Mouse (Mus musculus) MEL (cell line): ENCODE results near the gene Tfdp2. TPM values are rescaled to one million over a fixed set of nuclear protein-coding genes. Genes with fewer than 3 reads are reported as not detected.

ENCODE experiments used
- DNase-seq: peaks from one replicate; pipeline ENCODE4 v3.0.0; 2011; ENCODE audit warnings: low read depth, low spot score
- H3K27ac ChIP-seq: 2 replicates; pipeline ENCODE4 v1.5.1; 2012; ENCODE audit warnings: low read depth, mild to moderate bottlenecking, control low read depth, low read length, moderate library complexity; ENCODE audit not compliant: control insufficient read depth
- H3K27me3 ChIP-seq, 2 experiments: fragments of 150-350 bp in 1 of 2; sonication (generic) in 1 of 2; 2 replicates each; pipeline ENCODE4 v1.6.1; 2012; ENCODE audit warnings: low read length in 2 of 2, mild to moderate bottlenecking in 2 of 2, improper control_type of control experiment in 1 of 2, moderate library complexity in 1 of 2; ENCODE audit not compliant: insufficient read depth in 2 of 2, control insufficient read depth in 1 of 2
- H3K36me3 ChIP-seq, 2 experiments: 2 replicates each; pipeline ENCODE4 v1.6.1; 2012 to 2014; ENCODE audit warnings: low read length in 2 of 2, improper control_type of control experiment in 1 of 2, inconsistent platforms in 1 of 2, mild to moderate bottlenecking in 1 of 2; ENCODE audit not compliant: insufficient read depth in 2 of 2, control insufficient read depth in 1 of 2
- H3K4me1 ChIP-seq, 2 experiments: fragments of 150-350 bp in 1 of 2; sonication (generic) in 1 of 2; 2 replicates each; pipeline ENCODE4 v1.6.1; 2012; ENCODE audit warnings: low read length in 2 of 2, improper control_type of control experiment in 1 of 2, mild to moderate bottlenecking in 1 of 2; ENCODE audit not compliant: insufficient read depth in 2 of 2, control insufficient read depth in 1 of 2
- H3K4me3 ChIP-seq, 2 experiments: fragments of 150-350 bp in 1 of 2; sonication (generic) in 1 of 2; 2 replicates each; pipeline ENCODE4 v1.5.1; 2012; ENCODE audit warnings: low read depth in 2 of 2, low read length in 2 of 2, mild to moderate bottlenecking in 2 of 2, moderate library complexity in 2 of 2, control low read depth in 1 of 2, improper control_type of control experiment in 1 of 2; ENCODE audit not compliant: control insufficient read depth in 1 of 2, insufficient read depth in 1 of 2
- H3K79me2 ChIP-seq: 2 replicates; pipeline ENCODE4 v1.6.1; 2012; ENCODE audit warnings: mild to moderate bottlenecking, low read length, moderate library complexity; ENCODE audit not compliant: control insufficient read depth, poor library complexity, insufficient read depth
- H3K9ac ChIP-seq: 2 replicates; pipeline ENCODE4 v1.6.1; 2012; ENCODE audit warnings: low read depth, mild to moderate bottlenecking, control low read depth, low read length, moderate library complexity; ENCODE audit not compliant: control insufficient read depth, poor library complexity, severe bottlenecking
- H3K9me3 ChIP-seq: fragments of 150-350 bp; sonication (generic); replicated peaks from 2 replicates; pipeline ENCODE4 v1.6.1; 2012; ENCODE audit warnings: mild to moderate bottlenecking, low read length, improper control_type of control experiment, moderate library complexity; ENCODE audit not compliant: insufficient read depth
- CHD1 ChIP-seq: IDR thresholded peaks from 2 replicates; pipeline ENCODE4 v1.6.1; 2012; ENCODE audit warnings: low read depth, mild to moderate bottlenecking, inconsistent platforms, low read length, improper control_type of control experiment
- CHD2 ChIP-seq: IDR thresholded peaks from 2 replicates; pipeline ENCODE4 v1.6.1; 2011; ENCODE audit warnings: low read length, improper control_type of control experiment
- CTCF ChIP-seq, 3 experiments: IDR thresholded peaks in 2 of 3; conservative IDR thresholded peaks in 1 of 3; 2 replicates each; pipeline ENCODE4 v1.5.1; 2011 to 2012; ENCODE audit warnings: low read length in 3 of 3, low read depth in 2 of 3, mild to moderate bottlenecking in 2 of 3, improper control_type of control experiment in 1 of 3, inconsistent platforms in 1 of 3, mixed read lengths in 1 of 3, moderate library complexity in 1 of 3; ENCODE audit not compliant: control insufficient read depth in 1 of 3, insufficient read depth in 1 of 3, poor library complexity in 1 of 3, severe bottlenecking in 1 of 3
- ELF1 ChIP-seq: IDR thresholded peaks from 2 replicates; pipeline ENCODE4 v1.6.1; 2014; ENCODE audit warnings: low read depth, mild to moderate bottlenecking, inconsistent platforms, low read length, improper control_type of control experiment, moderate library complexity
- ETS1 ChIP-seq: IDR thresholded peaks from 2 replicates; pipeline ENCODE4 v1.6.1; 2012; ENCODE audit warnings: low read depth, mild to moderate bottlenecking, inconsistent platforms, low read length, improper control_type of control experiment, moderate library complexity
- GABPA ChIP-seq: IDR thresholded peaks from 2 replicates; pipeline ENCODE4 v1.6.1; 2012; ENCODE audit warnings: low read depth, mild to moderate bottlenecking, inconsistent platforms, low read length, improper control_type of control experiment, moderate library complexity
- JUND ChIP-seq: IDR thresholded peaks from 2 replicates; pipeline ENCODE4 v1.6.1; 2011; ENCODE audit warnings: low read depth, mild to moderate bottlenecking, improper control_type of control experiment, low read length
- KAT2A ChIP-seq: conservative IDR thresholded peaks from 2 replicates; pipeline ENCODE4 v1.6.1; 2012; ENCODE audit warnings: low read depth, low read length, improper control_type of control experiment, inconsistent platforms
- MAFK ChIP-seq: IDR thresholded peaks from 2 replicates; pipeline ENCODE4 v1.6.1; 2011; ENCODE audit warnings: low read depth, mild to moderate bottlenecking, low read length, improper control_type of control experiment, borderline replicate concordance
- MAZ ChIP-seq: IDR thresholded peaks from 2 replicates; pipeline ENCODE4 v1.6.1; 2012; ENCODE audit warnings: low read depth, mild to moderate bottlenecking, inconsistent platforms, low read length, improper control_type of control experiment
- MYB ChIP-seq: IDR thresholded peaks from 2 replicates; pipeline ENCODE4 v1.6.1; 2011; ENCODE audit warnings: mild to moderate bottlenecking, low read depth, low read length, improper control_type of control experiment
- NELFE ChIP-seq: IDR thresholded peaks from 2 replicates; pipeline ENCODE4 v1.6.1; 2011; ENCODE audit warnings: low read depth, low read length, improper control_type of control experiment
- NRF1 ChIP-seq: IDR thresholded peaks from 2 replicates; pipeline ENCODE4 v1.6.1; 2014; ENCODE audit warnings: low read depth, mild to moderate bottlenecking, inconsistent platforms, low read length, improper control_type of control experiment, moderate library complexity; ENCODE audit not compliant: poor library complexity, insufficient read depth, severe bottlenecking
- POLR2AphosphoS2 ChIP-seq: IDR thresholded peaks from 2 replicates; pipeline ENCODE4 v1.6.1; 2011; ENCODE audit warnings: low read length, improper control_type of control experiment
- RAD21 ChIP-seq: IDR thresholded peaks from 2 replicates; pipeline ENCODE4 v1.6.1; 2011; ENCODE audit warnings: mild to moderate bottlenecking, low read depth, low read length, improper control_type of control experiment
- RCOR1 ChIP-seq: IDR thresholded peaks from 2 replicates; pipeline ENCODE4 v1.6.1; 2012; ENCODE audit warnings: low read depth, mild to moderate bottlenecking, inconsistent platforms, low read length, improper control_type of control experiment
- SIN3A ChIP-seq: IDR thresholded peaks from 2 replicates; pipeline ENCODE4 v1.6.1; 2012; ENCODE audit warnings: low read length, improper control_type of control experiment, inconsistent platforms
- TBP ChIP-seq: IDR thresholded peaks from 2 replicates; pipeline ENCODE4 v1.8.0; 2011; ENCODE audit warnings: low read depth, low read length, improper control_type of control experiment
- TCF12 ChIP-seq: IDR thresholded peaks from 2 replicates; pipeline ENCODE4 v1.6.1; 2014; ENCODE audit warnings: low read depth, mild to moderate bottlenecking, inconsistent platforms, low read length, improper control_type of control experiment, moderate library complexity
- UBTF ChIP-seq: IDR thresholded peaks from 2 replicates; pipeline ENCODE4 v1.6.1; 2012; ENCODE audit warnings: low read depth, mild to moderate bottlenecking, inconsistent platforms, low read length, improper control_type of control experiment, moderate library complexity, borderline replicate concordance; ENCODE audit not compliant: insufficient read depth
- USF2 ChIP-seq, 2 experiments: IDR thresholded peaks; 2 replicates each; pipeline ENCODE4 v1.6.1; 2011 to 2012; ENCODE audit warnings: improper control_type of control experiment in 2 of 2, low read length in 2 of 2, borderline replicate concordance in 1 of 2, inconsistent platforms in 1 of 2, low read depth in 1 of 2, mild to moderate bottlenecking in 1 of 2; ENCODE audit not compliant: insufficient read depth in 1 of 2
- ZC3H11A ChIP-seq: IDR thresholded peaks from 2 replicates; pipeline ENCODE4 v1.6.1; 2012; ENCODE audit warnings: low read depth, mild to moderate bottlenecking, inconsistent platforms, low read length, improper control_type of control experiment
- ZMIZ1 ChIP-seq: IDR thresholded peaks from 2 replicates; pipeline ENCODE4 v1.6.1; 2012; ENCODE audit warnings: low read depth, mild to moderate bottlenecking, inconsistent platforms, low read length, improper control_type of control experiment, moderate library complexity
- polyA plus RNA-seq, 2 experiments: library from polyadenylated mRNA; stranded (reverse) in 1 of 2; unstranded in 1 of 2; fragments of >175 nt in 1 of 2; fragments of >200 nt in 1 of 2; gene quantifications; 2 replicates each; pipeline versions ENCODE4 v1.2.1 to v1.2.4; 2012; ENCODE audit warnings: low replicate concordance in 2 of 2, low read depth in 1 of 2; ENCODE audit not compliant: insufficient read length in 2 of 2, insufficient read depth in 1 of 2, missing spikeins in 1 of 2
- total RNA-seq: library from RNA; depleted of rRNA; stranded (reverse); fragments of 300-350 nt; gene quantifications from 2 replicates; pipeline ENCODE4 v1.2.3, GENCODE M21; 2012

Tfdp2 gene
- total and polyA plus RNA-seq, 3 experiments: 7.7 to 15.4 TPM; not detected in 1

GRCm38 (mm10) chr9:96299324-96300008 is 103.4 kb downstream of the Tfdp2 start:
- H3K27ac ChIP-seq: no peak overlapping the region
- H3K4me3 ChIP-seq: no peak overlapping the region
- H3K36me3 ChIP-seq: no peaks in the 10 kb centered on the region
- TF ChIP-seq TCF12 (no peak), TBP (no peak), JUND (no peak), ZMIZ1 (no peak), MAZ (no peak), MYB (no peak), RCOR1 (no peak), CTCF (IDR thresholded peaks at IDR 0.05 in 2 of 3, conservative IDR thresholded peaks at IDR 0.05 in 1 of 3; ENCODE audit: control insufficient read depth in 1 of 3, insufficient read depth in 1 of 3, low read depth in 2 of 3, low read length in 3 of 3, poor library complexity in 1 of 3, severe bottlenecking in 1 of 3) (no peak), ZC3H11A (no peak), POLR2AphosphoS2 (no peak), CHD2 (no peak), USF2 (IDR thresholded peaks at IDR 0.05; ENCODE audit: borderline replicate concordance in 1 of 2, insufficient read depth in 1 of 2, low read depth in 1 of 2, low read length in 2 of 2) (no peak), ELF1 (no peak), GABPA (no peak), RAD21 (no peak), NELFE (no peak), MAFK (no peak)
- H3K9me3 ChIP-seq: no peaks in the 10 kb centered on the region
- no peaks in the 10 kb centered on the region for H3K79me2 ChIP-seq
- H3K27me3 ChIP-seq: no peaks in the 10 kb centered on the region
- no peak overlapping the region for H3K9ac ChIP-seq
- no peaks in the 10 kb centered on the region for H3K4me1 ChIP-seq
- DNase-seq: no peak

- Histone ChIP-seq H3K27ac (no peak overlapping the region), H3K4me3 (no peak overlapping the region), H3K9me3 (no peaks in the 10 kb centered on the region), H3K27me3 (no peaks in the 10 kb centered on the region), H3K36me3 (no peaks in the 10 kb centered on the region), H3K4me1 (no peaks in the 10 kb centered on the region), H3K79me2 (no peaks in the 10 kb centered on the region), H3K9ac (no peak overlapping the region)
- DNase-seq: no peak
- no peak for TF ChIP-seq ZC3H11A
- TF ChIP-seq RAD21: no peak
- no peak for TF ChIP-seq CTCF (IDR thresholded peaks at IDR 0.05 in 2 of 3, conservative IDR thresholded peaks at IDR 0.05 in 1 of 3; ENCODE audit: control insufficient read depth in 1 of 3, insufficient read depth in 1 of 3, low read depth in 2 of 3, low read length in 3 of 3, poor library complexity in 1 of 3, severe bottlenecking in 1 of 3)
- no peak for TF ChIP-seq UBTF
- no peak for TF ChIP-seq NRF1
- TF ChIP-seq CHD1: no peak
- TF ChIP-seq MAZ: no peak
- TF ChIP-seq POLR2AphosphoS2: no peak
- no peak for TF ChIP-seq SIN3A
- no peak for TF ChIP-seq ZMIZ1
- no peak for TF ChIP-seq KAT2A
- no peak for TF ChIP-seq ETS1
- no peak for TF ChIP-seq ELF1
Observed at GRCm38 (mm10) chr9:96308816-96309215, 112.7 kb downstream of the Tfdp2 start.
